Mouse (Mus musculus): Measurements from ENCODE around the gene Apod.
"Not testable (repeated sequence)": the region's sequence is repeated elsewhere in the genome, so short reads cannot be mapped to it uniquely, and the experiment has no call there.

Apod gene

GRCm38 (mm10) chr16:31320954-31321353 is 6.3 kb upstream of the Apod start:
- DNase-seq = no peak

GRCm38 (mm10) chr16:31319723-31320122 is 5.1 kb upstream of the Apod start:
- DNase-seq = not testable (repeated sequence)

- DNase-seq = no peak
Observed at GRCm38 (mm10) chr16:31319316-31319715, 4.7 kb upstream of the Apod start.

GRCm38 (mm10) chr16:31318418-31318817 is 3.8 kb upstream of the Apod start:
- no peak for DNase-seq

- DNase-seq = not testable (repeated sequence)
Observed at GRCm38 (mm10) chr16:31316246-31317143, 1.9 kb upstream of the Apod start.

- no peak for DNase-seq
Observed at GRCm38 (mm10) chr16:31315294-31315693, 686 bp upstream of the Apod start.

- DNase-seq = no peak
Observed at GRCm38 (mm10) chr16:31313611-31314010, 997 bp downstream of the Apod start.

GRCm38 (mm10) chr16:31312296-31312695 is 2.3 kb downstream of the Apod start:
- DNase-seq = no peak

GRCm38 (mm10) chr16:31305199-31305919 is 9.2 kb downstream of the Apod start:
- DNase-seq = no peak

- DNase-seq = no peak
Observed at GRCm38 (mm10) chr16:31303276-31303675, 11.3 kb downstream of the Apod start.

- DNase-seq = no peak
Observed at GRCm38 (mm10) chr16:31300883-31301532, 13.6 kb downstream of the Apod start.

- DNase-seq = no peak
Observed at GRCm38 (mm10) chr16:31300467-31300866, 14.1 kb downstream of the Apod start.

- no peak for DNase-seq
Observed at GRCm38 (mm10) chr16:31299960-31300353, 14.7 kb downstream of the Apod start.

- DNase-seq = no peak
Observed at GRCm38 (mm10) chr16:31299164-31299959, 15.2 kb downstream of the Apod start.

- DNase-seq = no peak
Observed at GRCm38 (mm10) chr16:31297113-31297512, 17.5 kb downstream of the Apod start.

GRCm38 (mm10) chr16:31293761-31294160 is 20.8 kb downstream of the Apod start:
- no peak for DNase-seq

GRCm38 (mm10) chr16:31290751-31291365 is 23.8 kb downstream of the Apod start:
- DNase-seq = no peak

- DNase-seq = no peak
Observed at GRCm38 (mm10) chr16:31290281-31290680, 24.3 kb downstream of the Apod start.

GRCm38 (mm10) chr16:31287712-31288111 is 26.9 kb downstream of the Apod start:
- DNase-seq = no peak

GRCm38 (mm10) chr16:31286801-31287488 is 27.7 kb downstream of the Apod start:
- no peak for DNase-seq

- DNase-seq = peak in 1 of 2 experiments; percentile 28
Observed at GRCm38 (mm10) chr16:31281981-31282380, 32.6 kb downstream of the Apod start.
